Mouse (Mus musculus) cortical plate, adult 2 months (tissue): ENCODE results near the gene Ercc4. TPM values are rescaled to one million over a fixed set of nuclear protein-coding genes. Genes with fewer than 3 reads are reported as not detected.

Source experiments
- H3K27ac ChIP-seq: fragments of 200-500 bp; 2 replicates; pipeline ENCODE4 v1.5.1; 2012; ENCODE audit warnings: low read length, control low read depth, inconsistent platforms; ENCODE audit not compliant: insufficient read depth
- H3K4me1 ChIP-seq: fragments of 200-500 bp; 2 replicates; pipeline ENCODE4 v1.6.1; 2011; ENCODE audit warnings: low read length; ENCODE audit not compliant: control insufficient read depth, insufficient read depth
- H3K4me3 ChIP-seq: fragments of 200-500 bp; 2 replicates; pipeline ENCODE4 v1.5.1; 2011; ENCODE audit warnings: mild to moderate bottlenecking, low read length, control low read depth; ENCODE audit not compliant: insufficient read depth
- CTCF ChIP-seq: fragments of 200-500 bp; IDR thresholded peaks from 2 replicates; pipeline ENCODE4 v1.5.1; 2011; ENCODE audit warnings: mild to moderate bottlenecking, control low read depth, low read length; ENCODE audit not compliant: insufficient read depth; ENCODE audit errors: extremely low read depth
- POLR2A ChIP-seq: fragments of 200-500 bp; IDR thresholded peaks from 2 replicates; pipeline ENCODE4 v1.6.1; 2011; ENCODE audit warnings: mild to moderate bottlenecking, low read length, control low read depth; ENCODE audit not compliant: insufficient read depth; ENCODE audit errors: extremely low read depth
- polyA plus RNA-seq: library from polyadenylated mRNA; depleted of rRNA; stranded (reverse); fragments of >200 nt; gene quantifications from 2 replicates; pipeline ENCODE4 v1.2.3, GENCODE M21; 2012

The Ercc4 gene
- polyA plus RNA-seq, 1 experiment: 19.9 TPM

- Histone ChIP-seq H3K4me3 (peak overlapping the region; percentile 4; the same call in 1 of the 2 replicates), H3K27ac (no peak overlapping the region), H3K4me1 (peaks cover 5% of the 10 kb centered on the region)
- TF ChIP-seq CTCF (peak; percentile 97), POLR2A (no peak)
These were observed 50.6 kb downstream of the Ercc4 start for GRCm38 (mm10) chr16:13159927-13160644.

- no peak overlapping the region for H3K4me3 ChIP-seq
- TF ChIP-seq CTCF (no peak), POLR2A (no peak)
- H3K27ac ChIP-seq: no peak overlapping the region
- H3K4me1 ChIP-seq: peaks cover 5% of the 10 kb centered on the region
These were observed 52.0 kb downstream of the Ercc4 start for GRCm38 (mm10) chr16:13161516-13161915.

GRCm38 (mm10) chr16:13167731-13168130, 58.2 kb downstream of the Ercc4 start:
- H3K4me1 ChIP-seq: no peaks in the 10 kb centered on the region
- no peak overlapping the region for H3K4me3 ChIP-seq
- no peak overlapping the region for H3K27ac ChIP-seq
- TF ChIP-seq CTCF: no peak
- TF ChIP-seq POLR2A: no peak

GRCm38 (mm10) chr16:13173055-13173742, 63.7 kb downstream of the Ercc4 start:
- TF ChIP-seq CTCF (no peak), POLR2A (no peak)
- H3K4me3 ChIP-seq: no peak overlapping the region

GRCm38 (mm10) chr16:13182526-13182925, 73.0 kb downstream of the Ercc4 start:
- Histone ChIP-seq H3K4me1 (0 out of 2 replicates have a peak, but pooled peaks cover 1% of the 10 kb centered on the region), H3K27ac (no peak overlapping the region), H3K4me3 (no peak overlapping the region)
- no peak for TF ChIP-seq POLR2A
- TF ChIP-seq CTCF: no peak

More at GRCm38 (mm10) chr16:13173055-13173742, 63.7 kb downstream of the Ercc4 start:
- Histone ChIP-seq H3K4me1 (no peaks in the 10 kb centered on the region), H3K27ac (no peak overlapping the region)

- 0 out of 2 replicates have a peak, but pooled peaks cover 1% of the 10 kb centered on the region for H3K4me1 ChIP-seq
These were observed 73.8 kb downstream of the Ercc4 start for GRCm38 (mm10) chr16:13183182-13183742.

GRCm38 (mm10) chr16:13184381-13184780, 74.9 kb downstream of the Ercc4 start:
- Histone ChIP-seq H3K4me3 (no peak overlapping the region), H3K4me1 (0 out of 2 replicates have a peak, but pooled peaks cover 1% of the 10 kb centered on the region)
- TF ChIP-seq POLR2A (no peak), CTCF (no peak)

More at GRCm38 (mm10) chr16:13183182-13183742, 73.8 kb downstream of the Ercc4 start:
- no peak for TF ChIP-seq CTCF
- no peak for TF ChIP-seq POLR2A
- H3K4me3 ChIP-seq: no peak overlapping the region
- no peak overlapping the region for H3K27ac ChIP-seq

GRCm38 (mm10) chr16:13189430-13190107, 80.1 kb downstream of the Ercc4 start:
- TF ChIP-seq POLR2A (0 out of 2 replicates have a peak, but pooled peaks have one; percentile 24), CTCF (no peak)
- Histone ChIP-seq H3K27ac (no peak overlapping the region), H3K4me3 (no peak overlapping the region), H3K4me1 (peaks cover 10% of the 10 kb centered on the region)

More at GRCm38 (mm10) chr16:13184381-13184780, 74.9 kb downstream of the Ercc4 start:
- H3K27ac ChIP-seq: no peak overlapping the region

- H3K27ac ChIP-seq: no peak overlapping the region
- no peak for TF ChIP-seq POLR2A
- no peak for TF ChIP-seq CTCF
- H3K4me3 ChIP-seq: no peak overlapping the region
- peaks cover 15% of the 10 kb centered on the region for H3K4me1 ChIP-seq
These were observed 81.0 kb downstream of the Ercc4 start for GRCm38 (mm10) chr16:13190471-13190870.
